ENCODE assay signal across 27 mouse cellular contexts in genomic region chr11:71887211-71887610, GRCm38 (mm10).
DNase-seq lines count a peak whose midpoint lies in the region; ATAC-seq lines count a peak whose summit lies in the region.
"Had no signal": no experiment of that assay in that cellular context is flagged by ENCODE, and none has a peak within 500 bp of the region (broad histone marks: within the 10 kb centered on the region; RNA-seq: fewer than 3 reads in every experiment).

No protein-coding gene starts in this region.

- DNase-seq in embryo, embryonic 10 days (ENCODE audit: low spot score) = peak; percentile 78
- DNase-seq in embryo, embryonic 10.5 days (ENCODE audit: low spot score) = peak; percentile 79
- DNase-seq in embryonic facial prominence, embryonic 11.5 days (ENCODE audit: low spot score) = peak; percentile 33
- peak; percentile 83 for DNase-seq in mesoderm, embryonic 11.5 days (ENCODE audit: low read depth, low spot score)
- no peak for DNase-seq in ovary, postnatal 10 days (ENCODE audit: low spot score)
- no peak for DNase-seq in adrenal gland, postnatal 14 days
- DNase-seq in kidney, postnatal 14 days = no peak
- DNase-seq: adrenal gland, adult 2 months; heart, adult 2 months; heart, postnatal 14 days; kidney, adult 11 months; kidney, postnatal 25 days; liver, postnatal 0 days; lung, postnatal 36 days; right cerebral cortex, postnatal 14 days; thymus, adult 18-20 months; thymus, postnatal 25 days had no signal

- no peaks in the 10 kb centered on the region for H3K4me1 ChIP-seq in embryonic facial prominence, embryonic 11.5 days (ENCODE audit: control insufficient read depth, insufficient read depth, low read length)
- H3K4me1 ChIP-seq: liver, embryonic 12.5 days; megakaryocyte, embryonic 14.5 days; midbrain, embryonic 13.5 days had no signal

- ATAC-seq in embryonic facial prominence, embryonic 11.5 days (replicated peaks; ENCODE audit: insufficient number of reproducible peaks, low FRiP score, low TSS enrichment, low read depth) = no peak
- ATAC-seq: activated CD4-positive, CD25-positive, alpha-beta regulatory T cell, adult 4 months; forebrain, embryonic 14.5 days; inflammation-experienced regulatory T-cells, adult 6 months; liver, embryonic 12.5 days; liver, postnatal 0 days; midbrain, embryonic 13.5 days had no signal

- no peak overlapping the region for H3K4me2 ChIP-seq in embryonic facial prominence, embryonic 11.5 days (ENCODE audit: low read depth, low read length)
- H3K4me2 ChIP-seq: embryonic facial prominence, embryonic 12.5 days; hindbrain, embryonic 12.5 days; liver, embryonic 12.5 days; midbrain, embryonic 13.5 days had no signal

- H3K27ac ChIP-seq in embryonic facial prominence, embryonic 11.5 days (replicated peaks; ENCODE audit: low read depth, low read length) = no peak overlapping the region
- H3K27ac ChIP-seq: embryonic facial prominence, embryonic 12.5 days; heart, adult 2 months; hindbrain, embryonic 12.5 days; left cerebral cortex, adult 2 months; liver, embryonic 12.5 days; midbrain, embryonic 13.5 days; stomach, postnatal 0 days had no signal

- no peak overlapping the region for H3K9ac ChIP-seq in embryonic facial prominence, embryonic 11.5 days (replicated peaks; ENCODE audit: low read length)
- H3K9ac ChIP-seq: embryonic facial prominence, embryonic 12.5 days; hindbrain, embryonic 12.5 days; liver, embryonic 12.5 days; liver, postnatal 0 days; midbrain, embryonic 13.5 days had no signal

- H3K9me3 ChIP-seq in embryonic facial prominence, embryonic 11.5 days (replicated peaks; ENCODE audit: control insufficient read depth, low read length) = no peaks in the 10 kb centered on the region
- H3K9me3 ChIP-seq: embryonic facial prominence, embryonic 12.5 days; hindbrain, embryonic 12.5 days; liver, embryonic 12.5 days; megakaryocyte, embryonic 14.5 days; midbrain, embryonic 13.5 days had no signal

- no peak overlapping the region for H3K4me3 ChIP-seq in embryonic facial prominence, embryonic 11.5 days (ENCODE audit: low read depth, low read length)
- H3K4me3 ChIP-seq: embryonic facial prominence, embryonic 12.5 days; heart, adult 2 months; hindbrain, embryonic 12.5 days; left cerebral cortex, adult 2 months; liver, embryonic 12.5 days; megakaryocyte, embryonic 14.5 days; midbrain, embryonic 13.5 days had no signal

- H3K36me3 ChIP-seq in embryonic facial prominence, embryonic 11.5 days (replicated peaks; ENCODE audit: control insufficient read depth, insufficient read depth, low read depth, low read length) = no peaks in the 10 kb centered on the region
- H3K36me3 ChIP-seq: embryonic facial prominence, embryonic 12.5 days; hindbrain, embryonic 12.5 days; liver, embryonic 12.5 days; midbrain, embryonic 13.5 days had no signal

- WGBS in embryonic facial prominence, embryonic 11.5 days = 25% methylated on average over 4 of the region's 4 CpGs

- no peaks in the 10 kb centered on the region for H3K27me3 ChIP-seq in embryonic facial prominence, embryonic 11.5 days (ENCODE audit: control insufficient read depth, insufficient read depth, low read length)
- H3K27me3 ChIP-seq: embryonic facial prominence, embryonic 12.5 days; hindbrain, embryonic 12.5 days; liver, embryonic 12.5 days; megakaryocyte, embryonic 14.5 days; midbrain, embryonic 13.5 days had no signal

Comparison
In these comparisons a context has a peak if more than half of its experiments do, and no peak if none do; other contexts are left out.
1. DNase-seq: peak in embryo, embryonic 10 days (single experiment), embryo, embryonic 10.5 days (single experiment), embryonic facial prominence, embryonic 11.5 days (single experiment) and mesoderm, embryonic 11.5 days (single experiment); none in ovary, postnatal 10 days (single experiment), adrenal gland, postnatal 14 days (single experiment) and kidney, postnatal 14 days (single experiment).